Mouse (Mus musculus): ENCODE data around the gene Ccdc50. TPM values are rescaled to one million over a fixed set of nuclear protein-coding genes. Genes with fewer than 3 reads are reported as not detected.

The Ccdc50 gene
- polyA plus RNA-seq, 1 experiment from 2014 or later: 55.2 TPM

DNA sequence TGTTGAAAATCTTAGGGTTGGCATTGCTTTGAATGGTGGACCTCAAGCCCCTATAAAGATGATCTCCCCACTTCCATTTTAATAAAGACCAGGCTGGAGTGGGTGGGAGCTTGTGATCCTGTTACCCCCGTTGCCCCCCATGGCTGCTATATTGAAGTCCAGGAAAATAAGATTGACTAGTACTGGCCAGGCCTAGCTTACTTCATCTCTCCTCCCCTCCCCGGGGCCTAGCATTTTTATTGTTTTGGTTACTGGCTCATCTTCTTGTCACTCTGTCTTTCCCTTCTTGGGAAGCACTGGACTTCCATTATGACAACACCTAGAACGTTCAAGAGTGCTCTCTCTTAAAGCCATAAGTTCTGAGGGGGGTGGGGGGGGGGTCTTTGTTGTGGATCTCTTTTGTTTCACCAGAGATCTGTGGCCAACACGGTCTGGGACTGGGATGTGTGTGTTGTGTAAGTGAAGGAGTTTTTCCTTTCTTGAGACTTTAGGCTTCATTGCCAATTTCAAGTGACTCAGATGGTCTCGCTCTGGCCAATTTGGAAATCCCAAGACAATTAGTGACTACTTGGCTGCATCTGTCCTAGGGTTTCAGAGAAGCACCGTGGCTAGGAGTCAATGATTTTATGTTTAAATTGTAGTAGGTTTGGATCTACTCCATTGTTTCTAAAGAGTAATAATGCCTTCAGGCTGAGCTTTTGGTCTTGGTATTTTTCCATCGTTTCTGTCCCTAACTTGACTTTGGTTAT, 1.0 kb downstream of the Ccdc50 start:
- H3K27me3 ChIP-seq (replicated peaks; ENCODE audit: control insufficient read depth, insufficient read depth, low read length): no peaks in the 10 kb centered on the region
- H3K4me3 ChIP-seq (ENCODE audit: low read depth, low read length): peak overlapping the region; percentile 93
- H3K27ac ChIP-seq (replicated peaks; ENCODE audit: low read depth, low read length): peak overlapping the region; percentile 98
- no peaks in the 10 kb centered on the region for H3K36me3 ChIP-seq (ENCODE audit: control insufficient read depth, insufficient read depth, low read length)
- peaks cover 25% of the 10 kb centered on the region for H3K4me1 ChIP-seq (ENCODE audit: control insufficient read depth, insufficient read depth, low read length)
- H3K9ac ChIP-seq (ENCODE audit: low read depth, low read length): peak overlapping the region; percentile 98
- peak overlapping the region; percentile 78 for H3K4me2 ChIP-seq (ENCODE audit: low read depth, low read length)
- WGBS: 25% methylated on average over 7 of the region's 7 CpGs
- ATAC-seq (ENCODE audit: low read depth) (peak; percentile 15; the same call in 1 of the 2 replicates), DNase-seq (ENCODE audit: low spot score) (peak; percentile 16)
- H3K9me3 ChIP-seq (ENCODE audit: control insufficient read depth, low read length): no peaks in the 10 kb centered on the region

DNA sequence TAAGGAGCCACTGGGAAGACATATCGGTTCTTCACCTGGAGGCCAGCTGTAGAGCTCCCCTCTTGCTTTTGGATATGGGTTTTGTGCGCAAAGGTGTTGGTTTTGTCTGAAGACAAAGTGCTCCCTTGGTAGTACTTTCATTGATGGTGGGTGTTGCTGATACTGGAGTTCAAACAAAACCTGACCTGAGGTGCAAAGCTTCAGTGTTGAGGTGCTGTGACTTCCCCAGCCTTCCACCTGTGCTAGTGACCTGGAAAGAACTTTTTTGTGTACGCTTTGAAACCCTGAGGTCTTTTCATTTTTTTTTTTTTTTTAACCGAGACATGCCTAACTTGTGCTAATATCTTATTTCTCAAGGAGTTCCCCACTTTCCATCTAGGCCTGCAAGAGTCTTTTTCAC, 1.6 kb downstream of the Ccdc50 start:
- Histone ChIP-seq H3K27me3 (replicated peaks; ENCODE audit: control insufficient read depth, insufficient read depth, low read length) (no peaks in the 10 kb centered on the region), H3K4me2 (ENCODE audit: low read depth, low read length) (peak overlapping the region; percentile 78), H3K4me3 (ENCODE audit: low read depth, low read length) (peak overlapping the region; percentile 93), H3K9me3 (ENCODE audit: control insufficient read depth, low read length) (no peaks in the 10 kb centered on the region), H3K9ac (ENCODE audit: low read depth, low read length) (peak overlapping the region; percentile 98; the same call in 1 of the 2 replicates), H3K27ac (replicated peaks; ENCODE audit: low read depth, low read length) (peak overlapping the region; percentile 98; the same call in 1 of the 2 replicates), H3K36me3 (ENCODE audit: control insufficient read depth, insufficient read depth, low read length) (no peaks in the 10 kb centered on the region), H3K4me1 (ENCODE audit: control insufficient read depth, insufficient read depth, low read length) (peaks cover 25% of the 10 kb centered on the region)
- no peak for ATAC-seq (ENCODE audit: low read depth)
- WGBS: 88% methylated on average over 4 of the region's 4 CpGs
- no peak for DNase-seq (ENCODE audit: low spot score)

DNA sequence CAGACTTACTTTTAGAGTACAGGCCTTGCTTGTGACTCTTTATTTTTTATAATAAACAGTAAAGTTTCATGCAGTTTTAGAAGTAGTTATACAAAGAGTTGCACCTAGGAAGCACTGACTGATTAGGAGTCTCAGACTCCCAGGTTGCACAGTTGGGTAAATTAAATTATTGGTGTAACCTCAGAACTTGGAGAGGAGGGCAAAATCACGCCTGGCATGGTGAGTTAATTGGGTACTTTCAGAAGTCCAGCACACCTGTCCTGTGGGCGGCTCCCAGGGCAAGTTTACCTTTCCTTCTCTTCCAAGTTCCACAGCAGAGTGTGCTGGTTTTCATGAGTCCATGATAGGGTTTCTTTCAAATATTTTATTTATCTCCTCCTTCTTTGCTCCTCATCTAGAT, 3.2 kb downstream of the Ccdc50 start:
- Histone ChIP-seq H3K4me2 (ENCODE audit: low read depth, low read length) (no peak overlapping the region), H3K9me3 (ENCODE audit: control insufficient read depth, low read length) (no peaks in the 10 kb centered on the region), H3K9ac (ENCODE audit: low read depth, low read length) (no peak overlapping the region), H3K4me1 (ENCODE audit: control insufficient read depth, insufficient read depth, low read length) (peaks cover 25% of the 10 kb centered on the region), H3K27me3 (replicated peaks; ENCODE audit: control insufficient read depth, insufficient read depth, low read length) (no peaks in the 10 kb centered on the region), H3K36me3 (ENCODE audit: control insufficient read depth, insufficient read depth, low read length) (0 out of 2 replicates have a peak, but pooled peaks cover 7% of the 10 kb centered on the region), H3K27ac (replicated peaks; ENCODE audit: low read depth, low read length) (no peak overlapping the region), H3K4me3 (ENCODE audit: low read depth, low read length) (no peak overlapping the region)
- DNase-seq (ENCODE audit: low spot score) (no peak), ATAC-seq (ENCODE audit: low read depth) (no peak)
- 69% methylated on average over 2 of the region's 2 CpGs for WGBS

DNA sequence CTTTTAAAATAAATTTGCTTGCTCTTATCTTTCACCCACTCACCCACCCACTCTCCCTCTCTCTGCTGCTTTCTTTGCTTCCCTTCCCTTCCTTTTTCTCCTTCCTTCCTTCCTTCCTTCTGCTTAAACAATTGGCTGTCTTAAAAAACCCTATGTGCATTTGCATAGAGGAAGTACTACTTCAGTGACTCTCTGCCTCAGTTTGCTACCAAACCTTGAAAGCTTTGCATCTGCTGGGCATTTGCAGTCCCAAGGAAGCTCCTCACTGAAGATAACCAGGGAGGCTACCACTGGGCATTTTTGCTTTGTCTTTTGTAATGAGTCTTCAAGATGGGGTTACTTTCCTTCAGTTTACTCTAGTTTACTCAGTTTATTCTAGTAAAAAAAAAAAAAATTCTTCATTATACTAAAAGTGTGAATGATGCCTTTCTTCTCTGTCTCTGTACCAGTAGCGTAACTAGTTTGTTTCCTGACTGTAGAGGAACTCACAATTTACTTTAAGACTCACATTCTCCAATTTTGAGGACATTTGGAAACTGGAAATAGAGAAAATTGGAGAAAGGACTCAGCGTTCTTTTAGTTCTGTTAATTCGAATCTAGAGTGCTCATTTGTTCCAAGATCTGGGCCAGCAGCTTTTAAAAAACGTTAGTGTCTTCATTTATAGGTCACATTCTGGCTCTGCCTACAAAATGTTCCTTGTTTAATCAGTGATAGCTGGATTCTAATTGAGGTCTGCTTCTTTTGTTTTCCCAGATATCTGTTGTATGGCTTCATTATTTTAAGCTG, 6.8 kb downstream of the Ccdc50 start:
- H3K4me3 ChIP-seq (ENCODE audit: low read depth, low read length): no peak overlapping the region
- no peak for ATAC-seq (ENCODE audit: low read depth)
- H3K9me3 ChIP-seq (ENCODE audit: control insufficient read depth, low read length): no peaks in the 10 kb centered on the region
- peaks cover 13% of the 10 kb centered on the region; the same call in 1 of the 2 replicates for H3K4me1 ChIP-seq (ENCODE audit: control insufficient read depth, insufficient read depth, low read length)
- H3K9ac ChIP-seq (ENCODE audit: low read depth, low read length): no peak overlapping the region
- H3K4me2 ChIP-seq (ENCODE audit: low read depth, low read length): no peak overlapping the region
- no peak for DNase-seq (ENCODE audit: low spot score)
- H3K36me3 ChIP-seq (ENCODE audit: control insufficient read depth, insufficient read depth, low read length): 0 out of 2 replicates have a peak, but pooled peaks cover 7% of the 10 kb centered on the region
- 91% methylated on average over 4 of the region's 4 CpGs for WGBS
- H3K27me3 ChIP-seq (replicated peaks; ENCODE audit: control insufficient read depth, insufficient read depth, low read length): no peaks in the 10 kb centered on the region
- H3K27ac ChIP-seq (replicated peaks; ENCODE audit: low read depth, low read length): no peak overlapping the region

DNA sequence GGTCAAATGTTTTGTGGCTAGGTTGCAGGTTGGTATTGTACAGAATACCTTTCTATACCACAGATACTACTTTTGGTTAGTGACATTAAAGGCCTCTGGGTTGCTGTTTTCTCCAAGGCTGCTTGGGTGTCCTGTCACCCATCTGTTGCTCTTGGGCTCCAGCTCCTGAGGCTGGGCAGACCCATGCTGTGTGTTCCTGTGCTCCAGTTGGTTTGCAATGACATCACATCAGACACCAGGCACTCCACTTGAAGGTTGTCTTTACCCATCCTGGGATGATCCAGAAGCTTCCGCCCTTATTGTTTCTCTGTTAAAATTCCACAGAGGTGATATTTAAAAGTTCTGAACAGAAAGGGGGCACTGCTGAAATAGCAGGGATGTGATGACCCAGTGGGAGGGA, 8.3 kb downstream of the Ccdc50 start:
- no peak overlapping the region for H3K9ac ChIP-seq (ENCODE audit: low read depth, low read length)
- no peak overlapping the region for H3K4me2 ChIP-seq (ENCODE audit: low read depth, low read length)
- H3K27me3 ChIP-seq (replicated peaks; ENCODE audit: control insufficient read depth, insufficient read depth, low read length): no peaks in the 10 kb centered on the region
- 0 out of 2 replicates have a peak, but pooled peaks cover 7% of the 10 kb centered on the region for H3K36me3 ChIP-seq (ENCODE audit: control insufficient read depth, insufficient read depth, low read length)
- ATAC-seq (ENCODE audit: low read depth): no peak
- H3K9me3 ChIP-seq (ENCODE audit: control insufficient read depth, low read length): no peaks in the 10 kb centered on the region
- WGBS: 85% methylated on average over 1 of the region's 1 CpGs
- 0 out of 2 replicates have a peak, but pooled peaks cover under 1% of the 10 kb centered on the region for H3K4me1 ChIP-seq (ENCODE audit: control insufficient read depth, insufficient read depth, low read length)
- no peak overlapping the region for H3K27ac ChIP-seq (replicated peaks; ENCODE audit: low read depth, low read length)
- DNase-seq (ENCODE audit: low spot score): no peak
- H3K4me3 ChIP-seq (ENCODE audit: low read depth, low read length): no peak overlapping the region

DNA sequence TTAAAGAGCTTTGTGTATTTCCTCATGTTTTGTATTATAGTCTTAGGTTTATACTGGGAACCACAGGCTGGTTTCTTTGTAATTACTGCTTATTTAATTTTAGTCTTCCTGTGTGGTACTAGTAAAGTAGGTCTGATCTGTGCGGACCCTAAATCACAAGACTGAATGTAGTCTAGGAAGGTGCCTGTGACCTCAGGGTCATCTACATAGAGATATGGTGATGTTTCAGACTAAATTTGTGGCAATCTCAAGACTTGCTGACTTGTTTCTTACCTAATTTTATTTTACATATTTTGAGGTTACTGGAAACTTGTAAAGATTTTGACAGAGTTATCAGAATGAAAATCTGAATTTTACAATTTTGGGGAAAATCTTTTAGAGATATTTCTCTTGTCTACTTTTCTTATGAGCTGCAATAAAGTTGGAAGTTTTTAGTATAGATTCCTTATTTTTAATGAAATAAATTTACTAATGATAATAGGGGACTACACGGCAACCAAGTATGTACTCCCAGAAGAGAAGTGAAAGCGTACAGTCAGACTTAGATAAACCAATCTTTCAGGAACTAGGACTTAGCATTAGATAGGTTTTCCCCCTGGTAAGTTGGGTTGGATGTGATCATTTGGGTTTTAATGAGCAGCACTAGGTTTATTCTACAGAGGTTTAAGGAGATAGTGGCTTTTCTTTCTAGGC, 10.5 kb downstream of the Ccdc50 start:
- Histone ChIP-seq H3K9ac (ENCODE audit: low read depth, low read length) (no peak overlapping the region), H3K27ac (replicated peaks; ENCODE audit: low read depth, low read length) (no peak overlapping the region), H3K4me2 (ENCODE audit: low read depth, low read length) (no peak overlapping the region), H3K4me1 (ENCODE audit: control insufficient read depth, insufficient read depth, low read length) (no peaks in the 10 kb centered on the region), H3K9me3 (ENCODE audit: control insufficient read depth, low read length) (no peaks in the 10 kb centered on the region), H3K4me3 (ENCODE audit: low read depth, low read length) (no peak overlapping the region), H3K27me3 (replicated peaks; ENCODE audit: control insufficient read depth, insufficient read depth, low read length) (no peaks in the 10 kb centered on the region), H3K36me3 (ENCODE audit: control insufficient read depth, insufficient read depth, low read length) (0 out of 2 replicates have a peak, but pooled peaks cover 7% of the 10 kb centered on the region)
- DNase-seq (ENCODE audit: low spot score) (no peak), ATAC-seq (ENCODE audit: low read depth) (no peak)
- WGBS: 83% methylated on average over 3 of the region's 3 CpGs

DNA sequence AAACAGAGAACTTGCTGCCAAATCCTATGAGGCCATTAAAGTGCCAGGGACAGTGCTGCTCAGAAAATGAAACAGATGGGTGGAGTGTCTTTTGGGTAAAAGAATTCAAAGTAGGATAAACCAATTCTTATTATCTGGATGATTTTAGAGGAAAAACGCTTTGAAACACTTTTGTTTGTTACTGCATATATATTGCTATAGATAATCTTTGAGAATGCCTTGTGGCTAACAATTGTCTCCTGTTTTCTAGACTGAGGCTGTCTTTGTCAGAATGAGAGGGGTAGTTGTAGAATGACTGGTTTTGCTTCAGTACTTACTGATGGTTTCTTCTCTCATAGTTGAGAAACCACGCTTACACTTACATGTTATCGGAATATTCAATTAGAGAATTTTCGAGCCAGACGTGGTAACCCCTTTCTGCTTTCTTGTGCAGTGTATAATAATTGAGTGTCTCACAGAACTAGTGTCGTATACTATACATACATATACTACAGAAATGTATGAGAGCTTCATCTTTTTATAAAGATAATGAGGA, 11.1 kb downstream of the Ccdc50 start:
- H3K27ac ChIP-seq (replicated peaks; ENCODE audit: low read depth, low read length): no peak overlapping the region
- no peaks in the 10 kb centered on the region for H3K27me3 ChIP-seq (replicated peaks; ENCODE audit: control insufficient read depth, insufficient read depth, low read length)
- no peaks in the 10 kb centered on the region for H3K4me1 ChIP-seq (ENCODE audit: control insufficient read depth, insufficient read depth, low read length)
- H3K9me3 ChIP-seq (ENCODE audit: control insufficient read depth, low read length): no peaks in the 10 kb centered on the region
- 82% methylated on average over 6 of the region's 6 CpGs for WGBS
- no peak overlapping the region for H3K9ac ChIP-seq (ENCODE audit: low read depth, low read length)
- no peak overlapping the region for H3K4me2 ChIP-seq (ENCODE audit: low read depth, low read length)
- no peak for ATAC-seq (ENCODE audit: low read depth)
- no peak overlapping the region for H3K4me3 ChIP-seq (ENCODE audit: low read depth, low read length)
- no peak for DNase-seq (ENCODE audit: low spot score)
- 0 out of 2 replicates have a peak, but pooled peaks cover 7% of the 10 kb centered on the region for H3K36me3 ChIP-seq (ENCODE audit: control insufficient read depth, insufficient read depth, low read length)

DNA sequence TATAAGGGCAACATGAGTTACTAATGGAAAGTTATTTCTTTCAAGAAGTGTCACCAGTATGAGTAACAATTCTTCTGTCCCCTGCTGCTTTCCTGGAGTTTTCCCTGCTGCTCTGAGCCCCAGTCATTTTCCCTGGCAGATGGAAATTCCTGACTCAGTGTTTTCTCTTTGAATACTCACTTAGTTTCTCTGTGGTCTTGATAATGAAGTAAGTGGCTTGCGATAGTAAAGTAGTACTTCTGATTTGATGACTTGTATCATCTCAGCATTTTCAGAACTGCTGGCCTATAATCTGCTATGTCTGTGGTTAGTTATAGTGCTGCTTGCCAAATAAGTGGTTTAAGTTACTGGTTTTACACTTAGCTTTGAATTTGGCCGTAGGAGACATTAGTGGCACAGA, 12.9 kb downstream of the Ccdc50 start:
- H3K36me3 ChIP-seq (ENCODE audit: control insufficient read depth, insufficient read depth, low read length): peaks cover 11% of the 10 kb centered on the region

More for the DNA sequence above, 12.9 kb downstream of the Ccdc50 start:
- Histone ChIP-seq H3K9me3 (ENCODE audit: control insufficient read depth, low read length) (no peaks in the 10 kb centered on the region), H3K4me2 (ENCODE audit: low read depth, low read length) (no peak overlapping the region), H3K27ac (replicated peaks; ENCODE audit: low read depth, low read length) (no peak overlapping the region), H3K9ac (ENCODE audit: low read depth, low read length) (no peak overlapping the region), H3K4me1 (ENCODE audit: control insufficient read depth, insufficient read depth, low read length) (no peaks in the 10 kb centered on the region), H3K4me3 (ENCODE audit: low read depth, low read length) (no peak overlapping the region), H3K27me3 (replicated peaks; ENCODE audit: control insufficient read depth, insufficient read depth, low read length) (no peaks in the 10 kb centered on the region)
- ATAC-seq (ENCODE audit: low read depth): no peak
- peak; percentile 33 for DNase-seq (ENCODE audit: low spot score)
- WGBS: 78% methylated on average over 2 of the region's 2 CpGs

All from embryonic facial prominence, embryonic 14.5 days (tissue).